Mouse (Mus musculus) liver, embryonic 14.5 days (tissue): ENCODE results near the gene Itpkb.

Experiments used
- CTCF ChIP-seq: IDR thresholded peaks from 2 replicates; pipeline ENCODE4 v1.5.1; 2016; ENCODE audit warnings: antibody characterized with exemption, low read depth, control low read depth
- EP300 ChIP-seq: IDR thresholded peaks from 2 replicates; pipeline ENCODE4 v1.6.1; 2016; ENCODE audit warnings: antibody characterized with exemption, low read depth

- no peak for TF ChIP-seq EP300
- TF ChIP-seq CTCF, result no peak
Measured at GRCm38 (mm10) chr1:180398446-180398845, 68.2 kb downstream of the Itpkb start.
